Mouse (Mus musculus) layer of hippocampus, postnatal 14 days (tissue): ENCODE measurements around the gene Nptn. TPM values are rescaled to one million over a fixed set of nuclear protein-coding genes. Genes with fewer than 3 reads are reported as not detected.
A peak's percentile ranks its signal among the peaks of the same experiment; 100 is the strongest.

ENCODE experiments used
- DNase-seq, 2 experiments: peaks; one replicate each; pipeline ENCODE4 v3.0.0; 2021 to 2022; ENCODE audit warnings: low spot score in 2 of 2, mixed read lengths in 1 of 2
- long read RNA-seq, 2 experiments: library from polyadenylated mRNA; stranded (forward); transcript quantifications; one replicate each; pipeline ENCODE4 v2.0.0; 2021
- total RNA-seq, 2 experiments: library from RNA; stranded (reverse); gene quantifications; 2 replicates each; pipeline ENCODE4 v1.2.3; 2021

Gene Nptn
- total RNA-seq = 100 to 1,000 TPM; 800 to 831 TPM
- long read RNA-seq, experiment 1, transcript Nptn-201 (8 exons, 2,024 nt) = major isoform, 27 of 42 reads
- long read RNA-seq, experiment 1, partial matches to known transcripts = 2 of 42 reads
- long read RNA-seq, experiment 1, other reads (novel, unspliced or antisense) = 10 of 42 reads
- long read RNA-seq, experiment 2, transcript Nptn-201 (8 exons, 2,024 nt) = major isoform, 46 of 68 reads
- long read RNA-seq, experiment 2, partial matches to known transcripts = 1 of 68 reads
- long read RNA-seq, experiment 2, other reads (novel, unspliced or antisense) = 19 of 68 reads

GRCm38 (mm10) chr9:58581958-58582540 lies at the start of gene Nptn:
Gene Nptn (plus strand): TSS chr9:58582240.
- peak; percentile 95 to 97 for DNase-seq

DNA sequence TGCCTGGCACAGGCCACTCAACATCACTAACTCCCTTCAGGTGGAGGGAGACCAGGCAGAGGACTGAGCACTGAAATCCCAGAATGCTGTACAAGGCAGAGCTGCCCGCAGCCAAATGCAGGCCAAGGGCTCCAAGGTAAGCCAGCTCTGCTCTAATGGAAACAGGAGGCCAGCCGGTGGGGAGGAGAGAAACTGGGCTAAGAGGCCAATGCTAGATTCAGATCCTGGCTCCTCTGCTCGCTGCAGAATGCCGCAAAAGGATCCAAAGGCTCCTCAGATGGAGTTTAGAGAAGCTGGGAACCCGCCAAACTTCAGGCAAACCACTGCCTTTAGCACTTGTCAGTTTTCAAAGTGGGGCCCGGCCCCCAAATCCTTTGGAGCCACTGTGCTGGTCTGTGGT lies 48.7 kb upstream of the Nptn start:
- DNase-seq = no peak

DNA sequence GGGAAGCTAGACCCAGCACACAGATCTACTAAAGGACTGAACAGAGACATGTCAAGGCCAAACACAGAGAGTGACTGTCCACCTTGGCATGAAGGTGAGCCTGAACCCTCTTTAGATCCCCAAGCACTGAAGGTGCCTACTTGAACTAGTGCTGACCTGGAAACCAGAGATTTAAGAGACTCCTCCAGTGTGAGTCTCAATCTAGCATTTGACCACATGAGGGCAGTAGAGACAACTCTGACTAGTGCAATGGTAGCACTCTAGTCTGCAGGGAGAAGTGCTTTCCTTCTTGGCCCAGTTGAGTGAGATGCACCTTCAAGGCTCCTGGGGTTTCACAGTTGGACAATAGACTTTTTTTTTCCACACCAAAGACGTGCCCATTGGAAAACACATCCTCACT lies 47.3 kb upstream of the Nptn start:
- DNase-seq = peak; percentile 47 to 79

GRCm38 (mm10) chr9:58535447-58536134 lies 46.4 kb upstream of the Nptn start:
- peak; percentile 41 to 45 for DNase-seq

- no peak for DNase-seq
Observed at GRCm38 (mm10) chr9:58537774-58538173, 44.3 kb upstream of the Nptn start.

DNA sequence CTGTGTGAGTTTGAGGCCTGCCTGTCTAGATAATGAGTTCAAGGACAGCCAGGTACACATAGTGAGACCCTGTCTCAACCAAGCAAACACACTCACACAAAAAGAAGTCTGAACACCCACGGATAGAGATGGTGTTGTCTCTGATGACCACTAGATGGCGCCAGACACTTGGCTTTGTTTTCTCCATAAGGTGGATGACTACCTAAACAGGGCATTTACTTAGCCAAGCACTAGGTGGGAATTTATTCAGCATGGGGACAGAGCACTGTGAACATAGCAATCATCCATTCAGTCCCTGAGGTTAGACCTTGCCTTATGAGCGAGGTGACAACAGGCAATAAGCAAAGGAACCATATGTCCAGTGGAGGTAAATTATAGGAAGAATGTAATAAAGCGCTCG lies 42.2 kb upstream of the Nptn start:
- DNase-seq = peak; percentile 47 to 63

- DNase-seq = peak; percentile 69 to 72
Observed at GRCm38 (mm10) chr9:58541895-58542338, 40.1 kb upstream of the Nptn start.

GRCm38 (mm10) chr9:58544879-58545324 lies 37.1 kb upstream of the Nptn start:
- peak in 1 of 2 experiments; percentile 55 for DNase-seq

DNA sequence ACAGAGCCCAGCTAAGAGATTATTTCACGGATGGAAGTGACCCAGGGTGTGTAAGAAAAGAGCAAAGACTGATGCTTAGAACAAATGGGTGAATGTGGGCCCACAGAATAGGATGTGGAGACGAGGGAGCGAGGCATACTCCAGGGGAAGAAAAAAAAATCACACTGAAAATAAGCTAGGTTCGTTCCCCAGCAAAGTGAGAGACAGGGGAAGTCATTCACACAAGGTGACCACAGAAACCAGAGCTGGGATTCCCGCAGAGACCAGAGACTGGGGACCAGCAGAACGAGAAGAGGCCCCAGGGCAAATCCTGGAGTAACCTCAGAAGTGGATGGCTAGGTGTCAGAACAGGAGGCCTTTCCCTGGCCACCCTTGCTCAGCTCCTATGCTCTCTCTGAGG lies 36.6 kb upstream of the Nptn start:
- no peak for DNase-seq

DNA sequence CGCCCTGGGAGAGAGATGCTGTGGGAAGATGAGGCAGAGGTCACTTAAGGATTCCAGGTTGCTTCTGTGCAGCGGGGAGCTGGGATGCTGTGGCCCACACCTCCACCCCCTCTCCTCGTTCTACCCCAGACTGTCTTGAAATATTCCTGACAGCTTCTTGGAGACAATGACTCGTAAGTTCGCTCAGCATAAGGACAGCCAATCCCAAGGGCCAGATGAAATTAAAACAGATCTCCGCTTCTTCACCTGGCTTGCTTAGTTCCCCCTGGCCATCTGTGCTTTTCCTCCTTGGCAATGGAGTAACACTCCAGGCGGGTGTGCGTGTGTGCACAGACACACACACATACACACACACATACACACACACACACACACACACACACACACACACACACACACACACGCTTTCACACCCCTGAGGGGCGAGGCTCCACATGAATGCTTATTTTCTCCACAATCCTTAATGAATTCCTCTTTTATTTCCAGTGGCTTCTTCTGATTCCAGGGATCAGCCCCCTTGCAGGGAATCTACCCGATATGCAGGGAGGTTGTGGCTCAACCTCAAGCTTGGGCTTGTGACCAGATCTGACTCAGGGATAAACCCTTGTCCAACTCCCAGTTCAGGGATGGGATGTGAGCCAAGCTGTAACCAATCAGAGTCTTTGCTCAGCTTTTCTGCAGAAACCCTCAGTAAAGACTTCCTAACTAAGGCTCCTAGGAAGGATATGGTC lies 35.2 kb upstream of the Nptn start:
- no peak for DNase-seq

- DNase-seq = no peak
Observed at GRCm38 (mm10) chr9:58548897-58549296, 33.1 kb upstream of the Nptn start.

DNA sequence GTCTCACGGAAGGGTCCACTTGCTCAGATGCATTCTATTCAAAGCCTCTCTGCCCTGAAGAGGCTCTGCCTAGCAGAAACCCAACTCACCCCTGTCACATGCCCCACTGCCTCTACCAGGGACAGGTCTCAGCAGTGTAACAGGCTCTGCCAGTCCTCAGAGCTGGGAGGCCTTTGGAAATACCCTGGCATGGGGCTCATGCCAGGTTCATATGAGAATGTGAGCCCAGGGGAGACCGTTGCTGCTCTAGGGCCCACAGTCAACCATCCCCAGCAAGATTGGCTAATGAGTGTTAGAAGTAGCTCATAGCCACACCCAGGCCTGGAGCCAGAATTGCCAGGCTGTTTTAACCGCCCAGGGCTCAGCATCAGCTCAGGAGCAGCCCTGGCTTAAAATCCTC lies 32.3 kb upstream of the Nptn start:
- DNase-seq = no peak

DNA sequence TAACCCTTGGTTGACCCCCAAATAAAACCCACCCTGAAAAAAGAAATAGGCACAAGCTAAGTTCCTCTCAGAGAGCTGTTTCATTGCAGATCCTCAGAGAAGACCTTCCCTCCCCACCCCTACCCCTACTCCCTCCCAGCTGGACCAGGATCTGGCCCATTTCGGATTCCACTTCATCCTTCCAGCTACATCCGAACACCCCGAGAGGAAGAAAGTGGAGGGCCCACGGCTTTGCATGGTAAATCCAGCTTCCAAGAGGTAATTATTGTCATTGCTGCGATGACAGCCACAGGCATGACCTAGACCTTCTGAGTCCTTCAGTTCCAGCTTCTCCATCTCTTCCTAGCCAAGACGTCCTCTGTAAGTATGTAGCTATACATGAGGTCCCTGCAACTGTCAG lies 31.1 kb upstream of the Nptn start:
- DNase-seq = no peak

DNA sequence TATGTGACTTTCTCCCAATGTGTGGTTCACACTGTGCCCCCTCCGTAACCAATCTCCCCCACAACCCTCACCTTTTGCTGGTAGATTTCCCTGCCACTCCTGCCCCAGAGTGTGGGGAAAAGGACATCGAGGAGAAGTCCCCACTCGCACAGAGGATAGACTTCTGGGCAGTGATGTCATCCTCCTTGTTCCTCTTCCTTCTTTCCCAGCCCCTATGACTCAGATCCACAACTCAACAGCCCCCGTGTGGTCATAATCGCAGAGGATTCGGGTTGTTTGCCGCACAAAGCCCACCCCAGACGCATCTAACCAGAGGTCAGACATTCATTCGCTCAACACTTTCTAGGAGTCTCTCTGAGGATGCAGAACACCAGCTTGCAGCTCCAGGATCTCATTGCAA lies 30.0 kb upstream of the Nptn start:
- DNase-seq = no peak

DNA sequence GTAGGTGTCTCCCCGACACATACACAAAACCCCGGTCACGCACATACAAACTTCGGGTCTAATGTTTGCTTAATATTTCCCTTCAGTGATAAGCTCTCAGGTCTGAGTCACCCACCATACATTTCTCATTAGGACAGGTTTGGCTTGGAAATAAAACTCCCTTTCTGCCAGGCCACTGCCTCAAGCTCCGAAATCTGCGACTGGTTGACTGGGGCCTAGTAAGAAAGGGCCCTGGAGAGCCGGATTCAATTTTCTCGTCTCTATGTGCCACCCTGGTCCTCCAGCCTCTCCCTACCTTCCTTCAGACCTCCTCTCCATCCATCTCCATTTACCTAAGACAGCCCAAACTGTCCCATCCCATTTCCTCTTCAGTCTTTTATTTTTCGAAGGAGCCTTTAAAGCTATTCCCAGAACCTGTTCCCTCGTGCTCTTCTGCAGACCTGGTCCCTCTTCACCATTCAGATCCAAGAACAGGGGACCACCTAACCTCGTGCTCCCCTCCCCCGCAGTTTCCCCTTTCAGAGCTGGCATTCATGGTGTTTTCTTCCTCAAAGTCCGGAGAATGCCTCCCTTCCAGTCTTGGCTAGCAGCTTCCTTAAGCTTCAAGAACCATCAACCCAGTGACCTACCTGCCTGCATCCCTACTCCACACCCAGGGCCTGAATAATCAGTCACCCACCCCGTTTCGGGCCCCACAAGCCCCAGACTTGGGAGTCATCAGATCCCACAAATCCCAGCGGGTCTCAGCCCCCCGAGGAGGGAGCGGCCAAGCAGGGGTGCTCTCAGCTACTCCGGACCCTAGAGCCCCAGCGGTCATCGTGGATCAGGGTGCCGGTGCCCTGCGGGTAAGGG lies 27.8 kb upstream of the Nptn start:
- no peak for DNase-seq

DNA sequence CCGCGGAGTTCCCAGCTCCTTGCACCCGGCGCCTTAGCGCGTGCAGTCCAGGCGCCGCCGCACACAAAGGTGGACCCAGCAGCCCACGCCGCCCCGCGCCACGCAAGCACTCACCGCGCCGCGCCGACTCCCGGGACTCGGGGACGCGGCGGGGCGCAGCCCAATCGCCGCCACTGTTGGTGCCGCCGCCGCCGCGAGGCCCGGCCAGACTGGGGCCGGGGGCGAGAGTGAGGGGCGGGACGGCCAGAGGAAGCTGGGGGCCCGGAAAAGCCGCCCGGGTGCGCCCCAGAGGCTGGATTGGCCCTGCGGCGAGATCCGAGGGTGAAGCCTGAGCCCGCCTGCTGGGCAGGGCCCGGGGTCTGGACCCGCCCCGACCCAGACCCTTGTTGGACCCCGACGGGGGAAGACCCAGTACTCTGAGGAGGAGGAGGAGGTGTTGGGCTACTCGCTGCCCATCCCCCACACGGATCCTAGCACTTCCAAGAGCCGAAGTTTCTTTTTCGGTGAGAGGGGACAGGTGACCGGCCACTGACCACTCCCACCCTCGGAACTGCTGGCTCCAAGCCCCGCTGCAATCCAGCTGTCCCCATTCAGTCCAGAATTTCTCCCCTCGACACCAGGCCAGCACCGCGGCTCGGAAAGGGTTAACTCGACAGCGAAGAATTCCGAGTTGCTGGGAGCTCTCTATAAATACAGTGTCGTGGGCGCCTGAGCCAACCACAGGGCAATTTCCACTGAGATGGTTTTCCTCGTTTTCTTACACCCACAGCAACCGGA lies 26.9 kb upstream of the Nptn start, which contains the start of gene Cd276:
TSS of gene Cd276 (minus strand) at position 530 of the 777 bp plus-strand sequence.
- peak; percentile 66 to 73 for DNase-seq

DNA sequence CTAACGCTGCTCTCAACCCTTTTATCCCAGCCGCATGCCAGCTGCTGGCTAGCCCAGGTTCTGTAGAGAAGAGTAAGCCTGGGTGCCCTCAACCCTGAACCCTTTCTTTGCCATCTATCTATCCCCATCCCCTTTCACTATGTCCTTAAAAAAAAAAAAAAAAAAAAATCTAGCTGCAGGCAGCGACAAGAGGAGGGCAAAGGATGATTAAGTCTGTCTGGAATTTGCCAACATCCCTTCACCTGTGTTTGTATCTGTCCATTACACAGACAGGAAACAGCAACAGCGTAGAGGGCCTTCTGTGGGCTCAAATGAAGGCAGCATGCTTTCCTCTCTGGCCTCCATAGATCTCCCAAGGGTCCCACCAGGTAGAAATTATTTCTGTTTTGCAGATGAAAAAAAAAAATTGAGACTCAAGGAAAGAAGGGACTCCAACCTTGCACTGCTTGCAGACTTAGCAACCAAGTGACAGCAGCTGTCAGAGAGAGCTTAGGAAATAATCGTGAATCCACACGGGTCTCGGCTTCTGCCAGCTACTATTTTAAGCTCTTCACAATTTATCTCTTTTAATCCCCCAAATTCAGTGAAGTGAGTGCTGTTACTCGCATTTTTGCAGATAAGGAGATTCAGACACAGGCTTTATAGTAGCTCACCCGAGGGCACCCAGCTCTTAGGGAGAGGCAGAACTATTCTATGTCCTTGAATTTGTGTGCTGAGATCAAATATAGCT lies 26.2 kb upstream of the Nptn start:
- DNase-seq = no peak

DNA sequence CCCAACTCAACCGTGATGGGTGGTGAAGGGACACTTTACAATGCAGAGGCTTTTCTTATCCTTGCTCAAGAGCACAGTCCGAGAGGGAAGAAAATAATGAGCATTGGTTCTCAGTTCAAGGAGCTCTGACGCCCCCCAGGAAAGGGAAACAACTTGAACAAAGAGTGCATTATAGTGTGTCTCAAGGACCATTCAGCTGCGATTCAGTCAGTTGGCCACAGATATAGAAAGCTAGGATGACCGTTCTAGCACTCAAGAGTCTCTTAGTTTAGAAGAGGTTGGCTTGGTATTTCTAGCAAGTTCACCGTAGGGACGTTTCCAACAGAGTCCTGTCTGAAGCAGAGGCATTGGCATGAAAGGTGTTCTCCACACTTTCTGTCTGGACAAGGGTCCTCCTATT lies 25.4 kb upstream of the Nptn start:
- no peak for DNase-seq
